Mouse (Mus musculus): Measurements from ENCODE around the gene Kcnip4. TPM values are rescaled to one million over a fixed set of nuclear protein-coding genes. Genes with fewer than 3 reads are reported as not detected.

Kcnip4 gene
- polyA plus RNA-seq, 1 experiment: not detected

DNA sequence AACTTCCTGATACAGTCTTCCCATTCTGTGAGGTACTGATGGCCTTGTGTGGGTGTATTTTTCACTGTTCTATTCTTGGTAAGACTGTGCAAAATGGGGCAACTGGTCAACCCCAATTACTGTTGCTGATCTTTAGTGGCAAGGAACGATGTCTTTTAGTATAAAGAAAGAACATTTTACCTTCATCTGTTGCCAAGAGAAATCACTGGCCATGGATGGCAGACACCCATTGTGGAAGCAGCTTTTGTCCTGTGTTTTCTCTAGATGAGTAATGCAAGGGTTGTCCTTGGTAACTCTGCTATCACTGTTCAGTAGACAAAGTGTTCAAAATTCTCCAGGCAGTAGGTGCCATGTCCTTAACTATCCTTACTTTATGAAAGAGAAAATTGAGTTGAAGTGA is 729.2 kb downstream of the Kcnip4 start:
- no peak for DNase-seq
- WGBS: 92% methylated on average over 1 of the region's 1 CpGs

GRCm38 (mm10) chr5:48779376-48779775 is 745.3 kb downstream of the Kcnip4 start:
- Histone ChIP-seq H3K4me3 (ENCODE audit: control insufficient read depth, insufficient read depth, low read length) (no peak overlapping the region), H3K36me3 (ENCODE audit: control insufficient read depth, insufficient read depth, low read length) (no peaks in the 10 kb centered on the region), H3K4me1 (replicated peaks; ENCODE audit: control insufficient read depth, insufficient read depth, low read length) (no peaks in the 10 kb centered on the region), H3K27ac (ENCODE audit: control insufficient read depth, insufficient read depth, low read length) (no peak overlapping the region), H3K27me3 (ENCODE audit: control insufficient read depth, insufficient read depth, low read length) (no peaks in the 10 kb centered on the region)
- no peak for DNase-seq
- TF ChIP-seq CTCF (IDR thresholded peaks at IDR 0.05; ENCODE audit: borderline replicate concordance, control insufficient read depth, extremely low read depth, insufficient read depth, low read length, poor library complexity): no peak
- no peak for TF ChIP-seq POLR2A (IDR thresholded peaks at IDR 0.05; ENCODE audit: control insufficient read depth, extremely low read depth, insufficient read depth, low read length, poor library complexity)
- 69% methylated on average over 1 of the region's 1 CpGs for WGBS

More for the DNA sequence above, 729.2 kb downstream of the Kcnip4 start:
- Histone ChIP-seq H3K4me3 (ENCODE audit: control insufficient read depth, insufficient read depth, low read length) (no peak overlapping the region), H3K27ac (ENCODE audit: control insufficient read depth, insufficient read depth, low read length) (no peak overlapping the region), H3K36me3 (ENCODE audit: control insufficient read depth, insufficient read depth, low read length) (no peaks in the 10 kb centered on the region), H3K27me3 (ENCODE audit: control insufficient read depth, insufficient read depth, low read length) (no peaks in the 10 kb centered on the region), H3K4me1 (replicated peaks; ENCODE audit: control insufficient read depth, insufficient read depth, low read length) (no peaks in the 10 kb centered on the region)
- TF ChIP-seq POLR2A (IDR thresholded peaks at IDR 0.05; ENCODE audit: control insufficient read depth, extremely low read depth, insufficient read depth, low read length, poor library complexity): no peak
- TF ChIP-seq CTCF (IDR thresholded peaks at IDR 0.05; ENCODE audit: borderline replicate concordance, control insufficient read depth, extremely low read depth, insufficient read depth, low read length, poor library complexity): no peak

DNA sequence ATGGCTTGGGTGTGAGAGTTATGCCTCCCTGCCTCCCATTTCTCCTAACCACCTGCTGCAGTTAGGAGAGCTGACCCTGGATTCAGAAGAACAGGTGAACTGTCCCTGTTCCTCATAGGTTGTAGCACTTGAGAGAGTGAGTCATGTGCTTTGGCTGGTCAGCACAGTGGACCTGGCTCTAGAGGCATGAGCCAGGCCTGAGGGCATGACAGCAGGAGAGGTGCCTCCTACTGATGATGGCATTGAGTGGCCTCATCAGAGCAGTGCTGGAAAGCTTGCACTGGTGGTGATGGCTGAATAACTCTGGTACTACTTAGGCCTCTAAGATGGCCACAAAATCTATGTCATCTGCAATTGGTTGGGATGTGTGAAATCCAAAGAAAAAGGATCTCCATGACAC is 776.1 kb downstream of the Kcnip4 start:
- H3K36me3 ChIP-seq (ENCODE audit: control insufficient read depth, insufficient read depth, low read length): no peaks in the 10 kb centered on the region

DNA sequence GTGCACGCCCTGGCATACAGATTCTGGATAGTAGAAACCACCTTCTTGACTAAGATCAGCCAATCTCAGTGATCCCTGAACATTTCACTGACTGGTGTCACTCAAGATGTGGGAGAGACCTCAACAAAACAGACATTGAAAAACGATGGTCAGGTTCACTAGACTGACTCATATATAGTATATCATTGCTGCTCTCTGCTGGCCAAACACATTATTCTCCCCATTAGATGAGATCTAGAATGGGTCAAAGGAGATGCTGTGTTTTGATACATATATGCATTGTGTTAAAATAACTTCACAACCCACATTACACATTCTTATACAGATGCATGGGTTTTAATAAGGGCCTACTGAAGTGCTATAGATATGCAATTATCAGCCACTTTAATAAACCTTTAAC is 787.1 kb downstream of the Kcnip4 start:
- no peak for TF ChIP-seq CTCF (IDR thresholded peaks at IDR 0.05; ENCODE audit: borderline replicate concordance, control insufficient read depth, extremely low read depth, insufficient read depth, low read length, poor library complexity)
- no peak for TF ChIP-seq POLR2A (IDR thresholded peaks at IDR 0.05; ENCODE audit: control insufficient read depth, extremely low read depth, insufficient read depth, low read length, poor library complexity)
- WGBS: 54% methylated on average over 2 of the region's 2 CpGs
- no peaks in the 10 kb centered on the region for H3K4me1 ChIP-seq (replicated peaks; ENCODE audit: control insufficient read depth, insufficient read depth, low read length)
- DNase-seq: no peak
- H3K27me3 ChIP-seq (ENCODE audit: control insufficient read depth, insufficient read depth, low read length): no peaks in the 10 kb centered on the region
- no peaks in the 10 kb centered on the region for H3K36me3 ChIP-seq (ENCODE audit: control insufficient read depth, insufficient read depth, low read length)
- no peak overlapping the region for H3K4me3 ChIP-seq (ENCODE audit: control insufficient read depth, insufficient read depth, low read length)
- no peak overlapping the region for H3K27ac ChIP-seq (ENCODE audit: control insufficient read depth, insufficient read depth, low read length)

More for the DNA sequence above, 776.1 kb downstream of the Kcnip4 start:
- no peak for DNase-seq
- Histone ChIP-seq H3K4me1 (replicated peaks; ENCODE audit: control insufficient read depth, insufficient read depth, low read length) (no peaks in the 10 kb centered on the region), H3K4me3 (ENCODE audit: control insufficient read depth, insufficient read depth, low read length) (no peak overlapping the region), H3K27ac (ENCODE audit: control insufficient read depth, insufficient read depth, low read length) (no peak overlapping the region), H3K27me3 (ENCODE audit: control insufficient read depth, insufficient read depth, low read length) (no peaks in the 10 kb centered on the region)
- TF ChIP-seq POLR2A (IDR thresholded peaks at IDR 0.05; ENCODE audit: control insufficient read depth, extremely low read depth, insufficient read depth, low read length, poor library complexity) (no peak), CTCF (IDR thresholded peaks at IDR 0.05; ENCODE audit: borderline replicate concordance, control insufficient read depth, extremely low read depth, insufficient read depth, low read length, poor library complexity) (no peak)

DNA sequence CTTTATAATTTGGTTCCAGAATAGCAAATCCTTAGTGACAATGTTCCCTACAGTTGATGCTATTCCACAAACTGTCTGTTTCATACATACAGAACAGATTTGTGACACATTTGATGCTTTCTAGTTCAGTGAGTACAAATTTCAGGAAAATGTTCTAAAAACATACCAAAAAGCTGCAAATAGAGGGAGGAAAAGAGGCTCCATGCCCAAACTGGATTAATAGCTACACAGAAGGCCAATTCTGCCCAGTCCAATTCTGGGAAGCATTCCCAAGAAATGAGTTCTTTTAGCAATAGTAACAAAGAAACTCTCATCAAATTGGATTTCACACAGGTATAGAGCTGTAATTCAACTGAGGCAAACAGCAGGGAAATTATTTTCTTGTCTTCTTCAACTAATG is 806.5 kb downstream of the Kcnip4 start:
- no peak overlapping the region for H3K27ac ChIP-seq (ENCODE audit: control insufficient read depth, insufficient read depth, low read length)
- no peaks in the 10 kb centered on the region for H3K4me1 ChIP-seq (replicated peaks; ENCODE audit: control insufficient read depth, insufficient read depth, low read length)
- no peaks in the 10 kb centered on the region for H3K27me3 ChIP-seq (ENCODE audit: control insufficient read depth, insufficient read depth, low read length)
- no peak for DNase-seq
- H3K36me3 ChIP-seq (ENCODE audit: control insufficient read depth, insufficient read depth, low read length): no peaks in the 10 kb centered on the region
- no peak overlapping the region for H3K4me3 ChIP-seq (ENCODE audit: control insufficient read depth, insufficient read depth, low read length)
- TF ChIP-seq POLR2A (IDR thresholded peaks at IDR 0.05; ENCODE audit: control insufficient read depth, extremely low read depth, insufficient read depth, low read length, poor library complexity) (no peak), CTCF (IDR thresholded peaks at IDR 0.05; ENCODE audit: borderline replicate concordance, control insufficient read depth, extremely low read depth, insufficient read depth, low read length, poor library complexity) (no peak)

DNA sequence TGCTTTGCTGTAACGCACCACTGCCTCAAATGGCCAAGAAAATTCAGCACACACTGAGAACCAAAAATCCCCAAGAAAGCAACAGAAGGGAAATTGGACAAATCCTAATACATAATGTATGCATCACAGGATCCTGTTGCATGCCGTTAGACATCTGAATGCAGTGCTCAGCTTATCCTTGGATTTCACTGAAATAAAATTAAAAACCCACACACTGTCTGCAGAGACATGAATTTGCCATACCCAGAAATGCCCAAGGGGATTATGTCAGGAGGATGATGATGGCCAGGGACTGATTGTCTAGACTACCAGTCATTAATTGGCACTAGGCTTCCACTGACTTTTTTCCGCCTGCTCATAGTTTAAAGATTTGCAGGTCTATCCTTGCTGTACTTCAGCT is 818.7 kb downstream of the Kcnip4 start:
- Histone ChIP-seq H3K4me3 (ENCODE audit: control insufficient read depth, insufficient read depth, low read length) (no peak overlapping the region), H3K27me3 (ENCODE audit: control insufficient read depth, insufficient read depth, low read length) (no peaks in the 10 kb centered on the region), H3K27ac (ENCODE audit: control insufficient read depth, insufficient read depth, low read length) (no peak overlapping the region), H3K36me3 (ENCODE audit: control insufficient read depth, insufficient read depth, low read length) (no peaks in the 10 kb centered on the region), H3K4me1 (replicated peaks; ENCODE audit: control insufficient read depth, insufficient read depth, low read length) (no peaks in the 10 kb centered on the region)
- no peak for DNase-seq
- TF ChIP-seq CTCF (IDR thresholded peaks at IDR 0.05; ENCODE audit: borderline replicate concordance, control insufficient read depth, extremely low read depth, insufficient read depth, low read length, poor library complexity): no peak
- TF ChIP-seq POLR2A (IDR thresholded peaks at IDR 0.05; ENCODE audit: control insufficient read depth, extremely low read depth, insufficient read depth, low read length, poor library complexity): no peak
- 94% methylated on average over 3 of the region's 3 CpGs for WGBS

GRCm38 (mm10) chr5:48687068-48687467 is 837.6 kb downstream of the Kcnip4 start:
- no peak for TF ChIP-seq CTCF (IDR thresholded peaks at IDR 0.05; ENCODE audit: borderline replicate concordance, control insufficient read depth, extremely low read depth, insufficient read depth, low read length, poor library complexity)
- no peak for TF ChIP-seq POLR2A (IDR thresholded peaks at IDR 0.05; ENCODE audit: control insufficient read depth, extremely low read depth, insufficient read depth, low read length, poor library complexity)
- 94% methylated on average over 3 of the region's 3 CpGs for WGBS

More at GRCm38 (mm10) chr5:48687068-48687467, 837.6 kb downstream of the Kcnip4 start:
- no peaks in the 10 kb centered on the region for H3K4me1 ChIP-seq (replicated peaks; ENCODE audit: control insufficient read depth, insufficient read depth, low read length)
- no peaks in the 10 kb centered on the region for H3K27me3 ChIP-seq (ENCODE audit: control insufficient read depth, insufficient read depth, low read length)
- no peak for DNase-seq
- H3K4me3 ChIP-seq (ENCODE audit: control insufficient read depth, insufficient read depth, low read length): no peak overlapping the region
- H3K27ac ChIP-seq (ENCODE audit: control insufficient read depth, insufficient read depth, low read length): no peak overlapping the region
- no peaks in the 10 kb centered on the region for H3K36me3 ChIP-seq (ENCODE audit: control insufficient read depth, insufficient read depth, low read length)

Measured in thymus, adult 2 months (tissue).